Mouse (Mus musculus): ENCODE data around the gene 4921511C20Rik.

4921511C20Rik gene

DNA sequence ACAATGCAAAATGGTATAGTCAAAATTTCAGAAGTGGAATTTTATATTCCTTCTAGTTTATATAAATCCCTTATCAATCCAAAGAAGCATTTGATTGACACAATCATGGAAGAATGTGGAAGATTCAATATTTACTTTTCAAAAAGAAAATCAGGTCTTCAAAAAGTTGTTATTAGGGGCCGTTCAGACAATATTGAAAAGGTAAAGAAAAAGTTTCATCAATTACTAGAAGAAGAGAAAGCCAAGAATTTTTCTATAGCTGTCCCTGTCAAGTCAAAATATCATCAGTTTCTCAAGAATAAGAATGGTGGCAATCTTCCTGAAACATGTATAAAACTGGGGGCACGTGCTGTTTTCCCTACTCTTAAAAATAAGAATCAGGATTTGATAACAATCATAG, at the start of gene 4921511C20Rik:
Gene 4921511C20Rik, plus strand, starts transcription at position 301 of the 400 bp plus-strand sequence.
- no peak for DNase-seq (ENCODE audit: low spot score in 2 of 2)

Measured in spleen, postnatal 36 days (tissue).